Mouse (Mus musculus) kidney, embryonic 16.5 days (tissue): Measurements from ENCODE around the gene Prtn3. TPM values are rescaled to one million over a fixed set of nuclear protein-coding genes. Genes with fewer than 3 reads are reported as not detected.

Experiments
- ATAC-seq: fragments of 200-750 bp; cut with Nextera tagmentation; 2 replicates; pipeline ENCODE4 v1.8.0; 2017; ENCODE audit warnings: moderate TSS enrichment; ENCODE audit not compliant: low FRiP score, low TSS enrichment
- H3K27ac ChIP-seq: fragments of 300-500 bp; sonication (generic); 2 replicates; pipeline ENCODE4 v1.5.1; 2014; ENCODE audit warnings: low read length
- H3K27me3 ChIP-seq: fragments of 300-500 bp; sonication (generic); 2 replicates; pipeline ENCODE4 v1.6.1; 2014; ENCODE audit warnings: low read length, control low read depth, mixed read lengths; ENCODE audit not compliant: insufficient read depth
- H3K36me3 ChIP-seq: fragments of 300-500 bp; sonication (generic); 2 replicates; pipeline ENCODE4 v1.6.1; 2014; ENCODE audit warnings: low read length, control low read depth, mixed read lengths; ENCODE audit not compliant: insufficient read depth
- H3K4me1 ChIP-seq: fragments of 300-500 bp; sonication (generic); 2 replicates; pipeline ENCODE4 v1.6.1; 2014; ENCODE audit warnings: low read length, control low read depth, mixed read lengths; ENCODE audit not compliant: insufficient read depth
- H3K4me2 ChIP-seq: fragments of 300-500 bp; sonication (generic); replicated peaks from 2 replicates; pipeline ENCODE4 v1.6.1; 2014; ENCODE audit warnings: low read depth, low read length
- H3K4me3 ChIP-seq: fragments of 300-500 bp; sonication (generic); 2 replicates; pipeline ENCODE4 v1.5.1; 2014; ENCODE audit warnings: mild to moderate bottlenecking, low read length
- H3K9ac ChIP-seq: fragments of 300-500 bp; sonication (generic); replicated peaks from 2 replicates; pipeline ENCODE4 v1.6.1; 2014; ENCODE audit warnings: low read length
- H3K9me3 ChIP-seq: fragments of 300-500 bp; sonication (generic); 2 replicates; pipeline ENCODE4 v1.6.1; 2016; ENCODE audit warnings: low read length, control low read depth
- WGBS: fragments of 180-500 bp; shearing (Covaris S2); extraction: QIAGEN DNeasy Blood & Tissue Kit; methylation state at CpG from one replicate; pipeline ENCODE4 v1.1.7; 2014; 5-methylcytosine and 5-hydroxymethylcytosine counted together
- polyA plus RNA-seq: library from polyadenylated mRNA; unstranded; fragments of >200 nt; fragmentation: Nextera tagmentation; extraction: Ambion mirVana; gene quantifications from 2 replicates; pipeline ENCODE4 v1.2.1, GENCODE M21; 2015

Gene Prtn3
- polyA plus RNA-seq, result 7.9 and 8.2 TPM in 2 replicates

DNA sequence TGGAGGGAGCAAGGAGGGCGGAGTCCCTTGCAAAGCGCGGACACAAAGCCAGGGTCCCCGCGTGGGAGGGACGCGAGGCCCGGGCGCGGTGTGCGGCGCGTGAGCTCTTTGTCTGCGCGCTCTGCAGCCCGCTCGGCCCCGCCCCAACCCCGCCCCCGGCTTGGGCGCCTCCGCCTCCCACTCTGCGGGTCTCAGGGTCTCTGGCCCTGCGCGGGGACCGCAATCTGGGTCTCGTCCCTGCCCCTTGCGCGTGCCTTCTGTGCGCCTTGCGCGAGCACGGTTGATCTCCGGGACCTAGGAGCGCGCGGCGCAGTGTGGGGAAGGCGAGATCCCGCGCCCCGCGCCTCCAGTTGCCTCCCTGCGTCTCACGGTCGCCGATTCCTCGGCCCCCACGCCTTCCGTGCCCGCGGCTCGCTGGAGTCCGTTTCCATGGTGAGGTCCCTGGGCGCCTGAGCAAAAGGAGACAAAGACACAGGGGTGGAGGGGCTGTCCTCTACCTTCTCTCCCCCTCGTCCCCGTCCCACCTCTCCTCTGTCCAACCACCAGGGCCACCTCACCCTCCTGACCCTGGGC is at the start of gene Prtn3, which contains the start of gene Plppr3:
Prtn3 (plus strand) TSS at position 187 of the 573 bp plus-strand sequence.
Plppr3 (minus strand) TSS at position 345 of the 573 bp plus-strand sequence.
- Histone ChIP-seq H3K4me2 (peak within 1 kb of the TSS; percentile 97), H3K36me3 (peaks cover 6% of the 10 kb centered on the region), H3K4me1 (peaks cover 33% of the 10 kb centered on the region), H3K9ac (peak within 1 kb of the TSS; percentile 92), H3K9me3 (no peaks in the 10 kb centered on the region), H3K4me3 (peak within 1 kb of the TSS; percentile 78), H3K27ac (peak within 1 kb of the TSS; percentile 66; the same call in 1 of the 2 replicates), H3K27me3 (no peaks in the 10 kb centered on the region)
- WGBS, result under 1% methylated on average over 47 of the region's 57 CpGs
- ATAC-seq, result peak; percentile 80

GRCm38 (mm10) chr10:79831583-79831982 is 42.7 kb upstream of the Prtn3 start:
- no peak overlapping the region for H3K9ac ChIP-seq
- no peak overlapping the region for H3K4me2 ChIP-seq
- 0 out of 2 replicates have a peak, but pooled peaks cover 5% of the 10 kb centered on the region for H3K4me1 ChIP-seq
- no peaks in the 10 kb centered on the region for H3K9me3 ChIP-seq
- no peak overlapping the region for H3K27ac ChIP-seq
- no peaks in the 10 kb centered on the region for H3K36me3 ChIP-seq
- WGBS, result 86% methylated on average over 3 of the region's 3 CpGs
- H3K27me3 ChIP-seq, result no peaks in the 10 kb centered on the region
- ATAC-seq, result no peak
- H3K4me3 ChIP-seq, result no peak overlapping the region

GRCm38 (mm10) chr10:79832026-79832785 is 42.1 kb upstream of the Prtn3 start:
- peaks cover 3% of the 10 kb centered on the region; the same call in 1 of the 2 replicates for H3K9me3 ChIP-seq
- H3K27ac ChIP-seq, result no peak overlapping the region
- no peak for ATAC-seq
- no peak overlapping the region for H3K9ac ChIP-seq
- no peak overlapping the region for H3K4me2 ChIP-seq
- 61% methylated on average over 7 of the region's 7 CpGs for WGBS
- no peaks in the 10 kb centered on the region for H3K27me3 ChIP-seq
- H3K4me3 ChIP-seq, result no peak overlapping the region
- H3K36me3 ChIP-seq, result no peaks in the 10 kb centered on the region
- H3K4me1 ChIP-seq, result 0 out of 2 replicates have a peak, but pooled peaks cover 5% of the 10 kb centered on the region

- H3K27ac ChIP-seq, result no peak overlapping the region
- no peaks in the 10 kb centered on the region for H3K36me3 ChIP-seq
- H3K4me1 ChIP-seq, result 0 out of 2 replicates have a peak, but pooled peaks cover 5% of the 10 kb centered on the region
- WGBS, result 76% methylated on average over 9 of the region's 9 CpGs
- H3K9ac ChIP-seq, result no peak overlapping the region
- peaks cover 3% of the 10 kb centered on the region; the same call in 1 of the 2 replicates for H3K9me3 ChIP-seq
- H3K4me3 ChIP-seq, result no peak overlapping the region
- no peak for ATAC-seq
- H3K27me3 ChIP-seq, result no peaks in the 10 kb centered on the region
- H3K4me2 ChIP-seq, result no peak overlapping the region
Observed at GRCm38 (mm10) chr10:79832786-79833181, 41.5 kb upstream of the Prtn3 start.

GRCm38 (mm10) chr10:79834769-79835398 is 39.4 kb upstream of the Prtn3 start:
- peak; percentile 64 for ATAC-seq
- peaks cover 3% of the 10 kb centered on the region; the same call in 1 of the 2 replicates for H3K9me3 ChIP-seq
- H3K9ac ChIP-seq, result no peak overlapping the region; the same call in 1 of the 2 replicates
- H3K4me1 ChIP-seq, result 0 out of 2 replicates have a peak, but pooled peaks cover 5% of the 10 kb centered on the region
- H3K4me2 ChIP-seq, result no peak overlapping the region
- no peaks in the 10 kb centered on the region for H3K36me3 ChIP-seq
- WGBS, result 18% methylated on average over 9 of the region's 9 CpGs
- no peak overlapping the region for H3K4me3 ChIP-seq
- no peaks in the 10 kb centered on the region for H3K27me3 ChIP-seq
- H3K27ac ChIP-seq, result no peak overlapping the region

DNA sequence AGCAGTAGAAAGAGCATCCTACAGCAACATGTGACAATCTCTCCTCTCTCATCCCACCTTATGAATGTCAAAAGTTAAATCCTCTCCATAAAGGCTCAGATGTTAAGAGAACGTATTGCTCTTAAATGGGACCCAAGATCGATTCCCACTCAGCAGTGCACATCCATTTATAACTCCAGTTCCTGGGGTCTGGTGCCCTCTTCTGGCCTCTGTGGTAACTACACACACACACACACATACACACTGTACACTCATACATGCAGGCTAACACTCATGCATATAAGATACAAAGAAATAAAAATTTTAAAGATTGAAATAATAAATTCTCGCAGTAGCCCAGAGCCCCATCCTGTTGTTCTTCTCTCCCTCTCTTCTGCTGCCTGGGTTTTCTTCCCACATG is 37.4 kb upstream of the Prtn3 start:
- ATAC-seq, result no peak
- Histone ChIP-seq H3K4me1 (peaks cover 18% of the 10 kb centered on the region), H3K4me2 (no peak overlapping the region), H3K27me3 (no peaks in the 10 kb centered on the region), H3K4me3 (no peak overlapping the region), H3K36me3 (no peaks in the 10 kb centered on the region), H3K9ac (no peak overlapping the region), H3K9me3 (peaks cover 3% of the 10 kb centered on the region; the same call in 1 of the 2 replicates), H3K27ac (no peak overlapping the region)
- 96% methylated on average over 3 of the region's 3 CpGs for WGBS

GRCm38 (mm10) chr10:79838151-79838550 is 36.1 kb upstream of the Prtn3 start:
- ATAC-seq, result no peak
- WGBS, result 61% methylated on average over 2 of the region's 2 CpGs

DNA sequence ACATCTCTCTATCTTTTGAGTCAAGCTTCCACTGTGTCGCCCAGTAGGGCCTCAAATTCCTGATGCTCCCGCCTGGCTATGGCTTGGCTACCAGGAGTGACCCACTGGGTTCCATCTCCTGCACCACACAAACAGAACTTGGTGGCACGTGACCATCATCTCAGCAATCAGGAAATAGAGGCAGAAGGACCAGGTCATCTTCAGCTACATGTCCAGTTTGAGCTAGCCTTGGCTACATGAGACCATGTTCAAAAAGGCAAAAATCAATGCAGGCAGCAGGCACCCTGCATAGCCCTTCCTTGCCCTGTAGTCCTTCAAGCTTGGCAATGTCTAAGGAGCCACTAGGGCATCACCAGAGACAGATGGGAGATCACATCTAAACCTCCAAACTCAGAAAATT is 34.2 kb upstream of the Prtn3 start:
- H3K4me1 ChIP-seq, result peaks cover 40% of the 10 kb centered on the region
- WGBS, result 94% methylated on average over 3 of the region's 3 CpGs
- no peaks in the 10 kb centered on the region for H3K27me3 ChIP-seq
- no peak for ATAC-seq
- H3K27ac ChIP-seq, result peak overlapping the region; percentile 93
- peak overlapping the region; percentile 45; the same call in 1 of the 2 replicates for H3K4me3 ChIP-seq
- H3K9me3 ChIP-seq, result peaks cover 3% of the 10 kb centered on the region; the same call in 1 of the 2 replicates
- peak overlapping the region; percentile 65; the same call in 1 of the 2 replicates for H3K9ac ChIP-seq
- no peaks in the 10 kb centered on the region for H3K36me3 ChIP-seq
- H3K4me2 ChIP-seq, result peak overlapping the region; percentile 69

More at GRCm38 (mm10) chr10:79838151-79838550, 36.1 kb upstream of the Prtn3 start:
- Histone ChIP-seq H3K36me3 (no peaks in the 10 kb centered on the region), H3K9ac (no peak overlapping the region), H3K4me2 (no peak overlapping the region), H3K9me3 (peaks cover 3% of the 10 kb centered on the region; the same call in 1 of the 2 replicates), H3K27ac (no peak overlapping the region), H3K27me3 (no peaks in the 10 kb centered on the region), H3K4me3 (no peak overlapping the region), H3K4me1 (peaks cover 30% of the 10 kb centered on the region)

GRCm38 (mm10) chr10:79840644-79841551 is 33.4 kb upstream of the Prtn3 start:
- no peaks in the 10 kb centered on the region for H3K36me3 ChIP-seq
- H3K9ac ChIP-seq, result peak overlapping the region; percentile 65
- WGBS, result under 1% methylated on average over 24 of the region's 24 CpGs

More at GRCm38 (mm10) chr10:79840644-79841551, 33.4 kb upstream of the Prtn3 start:
- Histone ChIP-seq H3K4me1 (peaks cover 41% of the 10 kb centered on the region), H3K4me3 (peak overlapping the region; percentile 45), H3K9me3 (peaks cover 3% of the 10 kb centered on the region; the same call in 1 of the 2 replicates), H3K4me2 (peak overlapping the region; percentile 69), H3K27ac (peak overlapping the region; percentile 93), H3K27me3 (no peaks in the 10 kb centered on the region)
- ATAC-seq, result peak; percentile 96
